Mouse (Mus musculus) urinary bladder, postnatal 0 days (tissue): ENCODE data around the gene Aftph. TPM values are rescaled to one million over a fixed set of nuclear protein-coding genes. Genes with fewer than 3 reads are reported as not detected.

Source experiments
- polyA plus RNA-seq: library from polyadenylated mRNA; unstranded; fragments of >200 nt; fragmentation: Nextera tagmentation; extraction: Ambion mirVana; gene quantifications from 2 replicates; pipeline ENCODE4 v1.2.1, GENCODE M21; 2015

Gene Aftph
- 15.4 and 15.5 TPM in 2 replicates for polyA plus RNA-seq

DNA sequence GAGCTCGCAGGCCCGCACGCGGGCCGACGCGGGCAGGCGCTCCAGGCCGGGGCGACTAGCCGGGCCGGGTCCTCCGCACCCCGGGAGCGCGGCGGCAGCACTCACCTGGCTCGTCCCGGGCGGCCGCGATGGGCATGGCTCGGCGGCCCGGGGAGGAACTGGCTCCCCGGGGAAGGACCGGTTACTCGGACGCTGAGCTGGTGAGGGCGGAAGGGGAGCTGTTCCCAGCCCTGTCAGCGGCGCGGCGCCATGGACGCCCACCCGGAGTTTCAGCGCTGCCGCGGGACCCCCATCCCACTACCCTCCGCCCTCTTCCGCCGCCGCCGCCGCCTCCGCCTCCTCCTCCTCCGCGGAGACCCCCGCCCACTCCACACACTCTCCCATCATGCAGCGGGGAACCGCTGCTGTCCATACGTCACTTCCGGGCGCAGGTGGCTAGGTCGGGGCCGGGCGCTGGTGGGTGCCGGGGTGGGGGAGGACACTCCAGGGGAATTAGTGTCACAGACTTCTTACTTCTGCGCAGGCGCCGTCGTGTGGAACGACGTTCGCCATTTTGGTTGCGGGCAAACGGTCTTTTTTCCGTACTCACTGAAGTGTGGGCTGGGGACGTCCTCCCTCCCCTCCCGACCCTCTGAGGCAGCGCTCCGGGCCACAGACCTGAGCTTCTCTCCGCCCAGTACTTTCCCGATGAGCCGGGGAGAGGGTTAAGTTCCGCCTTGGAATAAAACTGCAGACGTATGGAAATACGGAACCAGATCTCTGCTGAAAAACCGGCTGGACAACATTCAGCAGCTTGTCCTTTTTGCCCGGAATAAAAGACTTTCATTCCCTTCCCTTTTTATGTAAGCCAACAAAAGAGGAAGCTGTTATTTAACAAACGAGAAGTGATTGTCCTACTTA lies at the start of gene Aftph:
Aftph (minus strand) TSS at position 389 of the 900 bp plus-strand sequence.

Other genes with a start within 250 kb of the Aftph start
- gene Sertad2, start 198.3 kb downstream of the Aftph start, polyA plus RNA-seq = 26.5 and 29.8 TPM in 2 replicates
- 26.1 and 35.9 TPM in 2 replicates for gene Lgalsl, start 89.5 kb upstream of the Aftph start, polyA plus RNA-seq